Mouse (Mus musculus) kidney, postnatal 0 days (tissue): ENCODE measurements around the gene Cpsf4l. TPM values are rescaled to one million over a fixed set of nuclear protein-coding genes. Genes with fewer than 3 reads are reported as not detected.
A peak's percentile ranks its signal among the peaks of the same experiment; 100 is the strongest.

ENCODE experiments used
- ATAC-seq: fragments of 200-750 bp; cut with Nextera tagmentation; replicated peaks from 2 replicates; pipeline ENCODE4 v1.8.0; 2017; ENCODE audit warnings: low read depth, moderate number of reproducible peaks, moderate TSS enrichment, moderate library complexity; ENCODE audit not compliant: low FRiP score
- DNase-seq: peaks from one replicate; pipeline ENCODE4 v3.0.0-alpha.2; 2016; ENCODE audit warnings: low spot score
- H3K27ac ChIP-seq: fragments of 300-500 bp; sonication (generic); 2 replicates; pipeline ENCODE4 v1.5.1; 2014; ENCODE audit warnings: mild to moderate bottlenecking
- H3K27me3 ChIP-seq: fragments of 300-500 bp; sonication (generic); 2 replicates; pipeline ENCODE4 v1.6.1; 2014; ENCODE audit warnings: low read length, mixed read lengths; ENCODE audit not compliant: insufficient read depth
- H3K36me3 ChIP-seq: fragments of 300-500 bp; sonication (generic); 2 replicates; pipeline ENCODE4 v1.6.1; 2014; ENCODE audit warnings: low read length, mixed read lengths; ENCODE audit not compliant: insufficient read depth
- H3K4me1 ChIP-seq: fragments of 300-500 bp; sonication (generic); replicated peaks from 2 replicates; pipeline ENCODE4 v1.6.1; 2014; ENCODE audit warnings: antibody characterized with exemption, low read length, mixed read lengths; ENCODE audit not compliant: insufficient read depth
- H3K4me2 ChIP-seq: fragments of 300-500 bp; sonication (generic); 2 replicates; pipeline ENCODE4 v1.6.1; 2014; ENCODE audit warnings: mild to moderate bottlenecking, low read length, moderate library complexity, mixed read lengths
- H3K4me3 ChIP-seq: fragments of 300-500 bp; sonication (generic); replicated peaks from 2 replicates; pipeline ENCODE4 v1.5.1; 2014; ENCODE audit warnings: low read depth, low read length
- H3K9ac ChIP-seq: fragments of 300-500 bp; sonication (generic); 2 replicates; pipeline ENCODE4 v1.6.1; 2014; ENCODE audit warnings: low read depth, low read length
- H3K9me3 ChIP-seq: fragments of 300-500 bp; sonication (generic); replicated peaks from 2 replicates; pipeline ENCODE4 v1.6.1; 2016; ENCODE audit warnings: low read length, inconsistent platforms, mixed read lengths
- CTCF ChIP-seq: IDR thresholded peaks from 2 replicates; pipeline ENCODE4 v1.5.1; 2016; ENCODE audit warnings: antibody characterized with exemption, low read depth, mild to moderate bottlenecking, moderate library complexity
- WGBS: fragments of 180-500 bp; shearing (Covaris S2); extraction: QIAGEN DNeasy Blood & Tissue Kit; methylation state at CpG from one replicate; pipeline ENCODE4 v1.1.7; 2014; 5-methylcytosine and 5-hydroxymethylcytosine counted together
- polyA plus RNA-seq: library from polyadenylated mRNA; unstranded; fragments of >200 nt; fragmentation: Nextera tagmentation; extraction: Ambion mirVana; gene quantifications from 2 replicates; pipeline ENCODE4 v1.2.1, GENCODE M21; 2015

Gene Cpsf4l
- 3.9 TPM in 2 replicates for polyA plus RNA-seq

GRCm38 (mm10) chr11:113709731-113710256, at the start of gene Cpsf4l:
TSS of gene Cpsf4l (minus strand) at chr11:113710017.
- H3K36me3 ChIP-seq, result no peaks in the 10 kb centered on the region
- peaks cover 13% of the 10 kb centered on the region; the same call in 1 of the 2 replicates for H3K4me1 ChIP-seq
- no peak for TF ChIP-seq CTCF
- H3K4me2 ChIP-seq, result peak within 1 kb of the TSS; percentile 23; the same call in 1 of the 2 replicates
- no peak within 1 kb of the TSS for H3K4me3 ChIP-seq
- 13% methylated on average over 11 of the region's 11 CpGs for WGBS
- DNase-seq, result no peak
- H3K9me3 ChIP-seq, result no peaks in the 10 kb centered on the region
- no peak; the same call in 1 of the 2 replicates for ATAC-seq
- H3K9ac ChIP-seq, result peak within 1 kb of the TSS; percentile 46; the same call in 1 of the 2 replicates
- H3K27ac ChIP-seq, result peak within 1 kb of the TSS; percentile 85
- no peaks in the 10 kb centered on the region for H3K27me3 ChIP-seq

- Histone ChIP-seq H3K27ac (no peak overlapping the region), H3K4me1 (no peaks in the 10 kb centered on the region), H3K36me3 (no peaks in the 10 kb centered on the region), H3K9me3 (no peaks in the 10 kb centered on the region), H3K27me3 (no peaks in the 10 kb centered on the region), H3K4me2 (no peak overlapping the region), H3K9ac (no peak overlapping the region), H3K4me3 (no peak overlapping the region)
- DNase-seq, result no peak
- ATAC-seq, result no peak
- no peak for TF ChIP-seq CTCF
- 97% methylated on average over 5 of the region's 5 CpGs for WGBS
These were observed 49.0 kb upstream of the Cpsf4l start for GRCm38 (mm10) chr11:113758851-113759250.

GRCm38 (mm10) chr11:113756578-113756977, 46.8 kb upstream of the Cpsf4l start:
- H3K9ac ChIP-seq, result no peak overlapping the region
- no peak overlapping the region for H3K4me2 ChIP-seq
- no peak overlapping the region for H3K4me3 ChIP-seq
- 90% methylated on average over 12 of the region's 12 CpGs for WGBS
- H3K4me1 ChIP-seq, result peaks cover 5% of the 10 kb centered on the region; the same call in 1 of the 2 replicates
- DNase-seq (no peak), ATAC-seq (no peak)
- H3K27ac ChIP-seq, result no peak overlapping the region
- no peaks in the 10 kb centered on the region for H3K36me3 ChIP-seq
- H3K9me3 ChIP-seq, result no peaks in the 10 kb centered on the region
- no peak for TF ChIP-seq CTCF
- no peaks in the 10 kb centered on the region for H3K27me3 ChIP-seq

GRCm38 (mm10) chr11:113755878-113756277, 46.1 kb upstream of the Cpsf4l start:
- 91% methylated on average over 14 of the region's 14 CpGs for WGBS
- no peak for TF ChIP-seq CTCF

GRCm38 (mm10) chr11:113754845-113755244, 45.0 kb upstream of the Cpsf4l start:
- no peak for DNase-seq
- Histone ChIP-seq H3K9me3 (no peaks in the 10 kb centered on the region), H3K9ac (no peak overlapping the region), H3K4me3 (no peak overlapping the region), H3K36me3 (no peaks in the 10 kb centered on the region), H3K4me1 (peaks cover 5% of the 10 kb centered on the region), H3K4me2 (no peak overlapping the region), H3K27me3 (no peaks in the 10 kb centered on the region), H3K27ac (no peak overlapping the region)
- no peak for ATAC-seq
- TF ChIP-seq CTCF, result no peak
- WGBS, result 60% methylated on average over 9 of the region's 9 CpGs

More at GRCm38 (mm10) chr11:113755878-113756277, 46.1 kb upstream of the Cpsf4l start:
- H3K27me3 ChIP-seq, result no peaks in the 10 kb centered on the region
- H3K4me3 ChIP-seq, result no peak overlapping the region
- no peak for ATAC-seq
- no peak overlapping the region for H3K4me2 ChIP-seq
- H3K27ac ChIP-seq, result no peak overlapping the region
- H3K36me3 ChIP-seq, result no peaks in the 10 kb centered on the region
- H3K9me3 ChIP-seq, result no peaks in the 10 kb centered on the region
- DNase-seq, result no peak
- peaks cover 5% of the 10 kb centered on the region; the same call in 1 of the 2 replicates for H3K4me1 ChIP-seq
- no peak overlapping the region for H3K9ac ChIP-seq

- Histone ChIP-seq H3K9ac (no peak overlapping the region), H3K4me2 (peak overlapping the region; percentile 63; the same call in 1 of the 2 replicates), H3K36me3 (0 out of 2 replicates have a peak, but pooled peaks cover under 1% of the 10 kb centered on the region), H3K27me3 (no peaks in the 10 kb centered on the region), H3K27ac (no peak overlapping the region), H3K9me3 (no peaks in the 10 kb centered on the region), H3K4me1 (peaks cover 23% of the 10 kb centered on the region), H3K4me3 (no peak overlapping the region)
- TF ChIP-seq CTCF, result no peak
- ATAC-seq (no peak), DNase-seq (no peak)
- 95% methylated on average over 10 of the region's 10 CpGs for WGBS
These were observed 43.0 kb upstream of the Cpsf4l start for GRCm38 (mm10) chr11:113752685-113753430.
